Mouse (Mus musculus) ES-Bruce4 (cell line): ENCODE data around the gene Tnr. TPM values are rescaled to one million over a fixed set of nuclear protein-coding genes. Genes with fewer than 3 reads are reported as not detected.

ENCODE experiments used
- H3K27ac ChIP-seq: 2 replicates; pipeline ENCODE4 v1.5.1; 2012; ENCODE audit warnings: low read length, inconsistent platforms; ENCODE audit not compliant: insufficient read depth
- H3K27me3 ChIP-seq: 2 replicates; pipeline ENCODE4 v1.6.1; 2012; ENCODE audit warnings: mild to moderate bottlenecking, low read length, inconsistent platforms; ENCODE audit not compliant: control insufficient read depth, poor library complexity, insufficient read depth, severe bottlenecking
- H3K36me3 ChIP-seq: 2 replicates; pipeline ENCODE4 v1.6.1; 2012; ENCODE audit warnings: inconsistent platforms, mild to moderate bottlenecking, low read length, moderate library complexity; ENCODE audit not compliant: control insufficient read depth, poor library complexity, insufficient read depth, severe bottlenecking
- H3K4me1 ChIP-seq: one replicate; pipeline ENCODE4 v1.8.1; 2011; ENCODE audit warnings: low read length; ENCODE audit not compliant: control insufficient read depth, insufficient read depth
- H3K4me3 ChIP-seq: 2 replicates; pipeline ENCODE4 v1.5.1; 2011; ENCODE audit warnings: low read depth, mild to moderate bottlenecking, low read length
- H3K9ac ChIP-seq: 2 replicates; pipeline ENCODE4 v1.6.1; 2012; ENCODE audit warnings: low read depth, mild to moderate bottlenecking, inconsistent platforms; ENCODE audit not compliant: poor library complexity, severe bottlenecking
- H3K9me3 ChIP-seq: replicated peaks from 2 replicates; pipeline ENCODE4 v1.6.1; 2012; ENCODE audit warnings: mild to moderate bottlenecking, low read length, inconsistent platforms; ENCODE audit not compliant: control insufficient read depth, poor library complexity, insufficient read depth, severe bottlenecking
- CTCF ChIP-seq: IDR thresholded peaks from one replicate; pipeline ENCODE4 v1.8.1; 2011; ENCODE audit warnings: low read depth, low read length
- EP300 ChIP-seq: IDR thresholded peaks from 2 replicates; pipeline ENCODE4 v1.6.1; 2011; ENCODE audit warnings: low read depth, low read length; ENCODE audit not compliant: insufficient read depth
- POLR2A ChIP-seq: IDR thresholded peaks from one replicate; pipeline ENCODE4 v1.8.1; 2011; ENCODE audit warnings: low read length; ENCODE audit not compliant: insufficient read depth
- polyA plus RNA-seq: library from polyadenylated mRNA; stranded (reverse); fragments of >200 nt; gene quantifications from 2 replicates; pipeline ENCODE4 v1.2.4, GENCODE M21; 2011; ENCODE audit warnings: low read depth; ENCODE audit not compliant: missing spikeins, insufficient read depth, insufficient read length

Tnr gene
- polyA plus RNA-seq, 1 experiment: not detected

DNA sequence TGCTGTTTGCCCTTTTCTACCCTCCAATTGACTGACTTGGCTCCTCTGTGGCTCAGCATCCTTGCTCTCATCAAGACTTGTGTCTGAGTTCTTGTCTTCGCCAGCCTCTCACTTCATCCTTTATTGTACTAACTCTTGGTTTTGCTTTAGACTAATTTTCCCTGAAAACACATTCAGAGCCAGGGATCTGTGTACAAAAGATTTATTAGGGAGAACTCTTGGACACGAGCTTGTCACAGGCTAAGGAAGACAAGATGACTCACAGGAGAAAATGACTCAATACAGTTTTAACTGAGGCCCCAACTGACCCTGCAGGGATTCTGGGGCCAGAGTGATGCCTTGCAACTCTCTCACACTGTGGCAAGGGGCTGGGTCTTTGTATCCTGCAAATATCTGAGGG lies 241.3 kb downstream of the Tnr start:
- Histone ChIP-seq H3K4me1 (no peaks in the 10 kb centered on the region), H3K4me3 (no peak overlapping the region), H3K27me3 (no peaks in the 10 kb centered on the region), H3K36me3 (no peaks in the 10 kb centered on the region), H3K27ac (no peak overlapping the region), H3K9ac (no peak overlapping the region), H3K9me3 (no peaks in the 10 kb centered on the region)
- TF ChIP-seq EP300 (no peak), CTCF (no peak), POLR2A (no peak)

DNA sequence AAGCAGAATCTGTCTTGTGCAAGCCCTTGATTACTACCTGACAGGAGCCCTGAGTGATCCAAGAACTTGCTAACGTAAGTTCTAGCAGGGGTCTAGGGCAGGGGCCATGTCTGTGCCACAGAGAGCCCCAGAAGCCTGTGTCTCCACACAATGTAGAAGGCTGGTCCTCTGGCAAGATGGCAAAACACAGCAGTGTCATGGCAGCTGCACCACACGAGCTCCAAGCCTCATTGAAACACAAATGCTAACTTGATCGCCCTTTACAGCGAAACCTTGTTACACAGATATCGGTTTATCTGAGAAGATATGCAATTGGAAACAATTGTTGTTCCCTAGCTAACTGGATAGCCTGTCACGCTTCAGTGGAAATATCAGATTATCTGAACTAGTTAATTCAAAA lies 246.4 kb downstream of the Tnr start:
- no peaks in the 10 kb centered on the region for H3K36me3 ChIP-seq
- H3K4me3 ChIP-seq: no peak overlapping the region
- no peaks in the 10 kb centered on the region for H3K27me3 ChIP-seq
- TF ChIP-seq POLR2A: no peak
- no peak for TF ChIP-seq EP300
- no peak for TF ChIP-seq CTCF
- no peak overlapping the region for H3K9ac ChIP-seq
- H3K9me3 ChIP-seq: no peaks in the 10 kb centered on the region
- H3K4me1 ChIP-seq: no peaks in the 10 kb centered on the region
- H3K27ac ChIP-seq: no peak overlapping the region

DNA sequence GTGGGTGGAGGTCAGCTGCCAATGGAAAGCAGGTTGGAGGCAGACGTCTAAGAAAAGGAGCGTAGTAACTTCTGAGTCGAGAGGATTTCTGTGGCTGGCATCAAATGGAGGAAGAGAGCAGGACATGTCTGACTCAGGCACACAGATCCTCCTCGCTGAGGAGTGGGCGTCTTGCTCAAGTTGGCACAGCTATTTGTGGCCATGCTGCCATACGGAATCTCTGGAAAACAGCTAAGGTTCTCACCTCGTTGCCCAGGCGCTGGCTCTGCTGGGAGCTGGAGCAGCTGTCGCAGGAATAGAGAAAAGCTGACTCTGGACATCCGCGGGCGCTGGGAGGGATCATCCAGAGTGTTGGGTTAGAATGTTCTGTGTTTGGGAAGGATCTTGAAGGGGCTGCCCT lies 250.1 kb downstream of the Tnr start:
- no peak overlapping the region for H3K27ac ChIP-seq
- TF ChIP-seq POLR2A (no peak), EP300 (no peak), CTCF (no peak)
- no peak overlapping the region for H3K4me3 ChIP-seq
- H3K36me3 ChIP-seq: no peaks in the 10 kb centered on the region
- no peaks in the 10 kb centered on the region for H3K27me3 ChIP-seq
- H3K4me1 ChIP-seq: no peaks in the 10 kb centered on the region
- no peak overlapping the region for H3K9ac ChIP-seq
- H3K9me3 ChIP-seq: no peaks in the 10 kb centered on the region

DNA sequence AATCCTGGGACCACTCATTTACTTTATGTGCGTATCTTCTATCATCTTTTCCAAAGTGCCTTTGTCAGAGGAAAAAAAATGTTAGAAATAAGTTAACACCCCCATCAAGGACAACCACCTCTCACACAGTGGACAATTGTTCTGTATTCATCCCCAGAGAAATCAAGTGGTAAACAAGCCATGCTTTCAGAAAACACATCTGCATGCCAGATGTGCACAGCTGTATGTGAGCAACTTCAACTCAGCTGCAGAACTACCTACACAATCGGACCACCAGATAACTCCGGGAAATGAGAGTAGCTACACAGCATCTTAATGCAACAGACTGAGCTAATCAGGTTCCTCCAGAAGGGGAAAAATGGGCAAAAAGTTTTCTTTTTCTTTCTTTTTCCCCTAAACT lies 251.6 kb downstream of the Tnr start:
- Histone ChIP-seq H3K9ac (no peak overlapping the region), H3K27ac (no peak overlapping the region), H3K4me1 (no peaks in the 10 kb centered on the region), H3K36me3 (no peaks in the 10 kb centered on the region), H3K4me3 (no peak overlapping the region), H3K9me3 (no peaks in the 10 kb centered on the region), H3K27me3 (no peaks in the 10 kb centered on the region)
- TF ChIP-seq EP300 (no peak), POLR2A (no peak), CTCF (no peak)

DNA sequence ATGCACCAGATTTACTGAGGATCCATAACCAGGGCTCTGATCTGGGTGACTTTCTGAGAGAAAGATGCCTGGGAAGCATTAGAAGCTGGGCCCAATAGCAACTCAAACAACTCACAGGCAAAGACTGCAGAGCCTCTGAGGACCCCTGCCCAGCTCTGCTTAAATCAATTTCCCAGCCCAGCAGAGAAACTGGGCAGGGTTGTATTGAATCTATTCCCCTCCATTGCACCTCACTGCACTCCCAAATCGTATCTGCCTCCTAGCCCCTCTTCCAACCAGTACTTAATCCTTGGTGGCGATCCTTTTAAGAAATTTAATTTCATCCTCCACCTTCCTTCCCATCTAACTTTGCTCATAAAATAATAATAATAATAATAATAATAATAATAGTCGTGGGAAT lies 253.5 kb downstream of the Tnr start:
- no peaks in the 10 kb centered on the region for H3K4me1 ChIP-seq
- TF ChIP-seq POLR2A: no peak
- no peak for TF ChIP-seq CTCF
- no peak for TF ChIP-seq EP300
- no peaks in the 10 kb centered on the region for H3K36me3 ChIP-seq
- H3K27ac ChIP-seq: no peak overlapping the region
- H3K9me3 ChIP-seq: no peaks in the 10 kb centered on the region
- no peak overlapping the region for H3K4me3 ChIP-seq
- no peak overlapping the region for H3K9ac ChIP-seq
- H3K27me3 ChIP-seq: no peaks in the 10 kb centered on the region

DNA sequence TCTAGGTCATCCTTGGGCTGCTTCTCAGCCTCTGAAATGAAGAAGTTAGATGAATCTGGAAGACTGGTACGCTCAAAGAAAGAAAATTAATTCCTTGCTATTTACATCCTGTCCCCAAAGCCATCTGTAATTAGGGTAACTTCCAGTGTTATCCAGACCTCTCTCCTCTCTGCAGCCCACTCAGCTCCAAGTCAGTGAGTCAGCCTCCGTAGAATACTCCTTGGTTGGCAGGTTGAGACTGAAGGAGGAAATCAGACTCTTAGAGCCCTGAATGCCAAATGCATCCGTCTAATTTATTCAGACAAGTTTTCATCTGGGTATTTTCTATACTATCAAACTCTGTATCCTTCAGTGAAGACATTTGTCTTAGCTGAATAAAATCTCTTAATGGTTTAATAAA lies 255.9 kb downstream of the Tnr start:
- no peaks in the 10 kb centered on the region for H3K36me3 ChIP-seq
- H3K4me1 ChIP-seq: no peaks in the 10 kb centered on the region
- H3K9ac ChIP-seq: no peak overlapping the region
- no peaks in the 10 kb centered on the region for H3K9me3 ChIP-seq
- TF ChIP-seq EP300 (no peak), POLR2A (no peak), CTCF (no peak)
- no peaks in the 10 kb centered on the region for H3K27me3 ChIP-seq
- H3K27ac ChIP-seq: no peak overlapping the region
- no peak overlapping the region for H3K4me3 ChIP-seq
